Mouse (Mus musculus): ENCODE measurements around the gene Myo3a. TPM values are rescaled to one million over a fixed set of nuclear protein-coding genes. Genes with fewer than 3 reads are reported as not detected.

Myo3a gene
- total and polyA plus RNA-seq, 3 experiments, result not detected

- Histone ChIP-seq H3K4me1 (ENCODE audit: control insufficient read depth in 1 of 2, insufficient read depth in 2 of 2) (no peaks in the 10 kb centered on the region), H3K27ac (ENCODE audit: insufficient read depth, low read depth) (no peak overlapping the region), H3K9me3 (replicated peaks; ENCODE audit: low read length) (peaks cover 11% of the 10 kb centered on the region), H3K9ac (ENCODE audit: insufficient read depth, low read depth) (no peak overlapping the region), H3K36me3 (replicated peaks in 1 of 2; ENCODE audit: control insufficient read depth in 1 of 2, insufficient read depth in 1 of 2, low read length in 1 of 2) (no peaks in the 10 kb centered on the region), H3K27me3 (replicated peaks) (no peaks in the 10 kb centered on the region), H3K79me2 (replicated peaks; ENCODE audit: control insufficient read depth, extremely low read depth, insufficient read depth, poor library complexity, severe bottlenecking) (no peaks in the 10 kb centered on the region), H3K4me2 (ENCODE audit: insufficient read depth, low read depth, poor library complexity, severe bottlenecking) (no peak overlapping the region), H3K4me3 (replicated peaks in 1 of 3; ENCODE audit: low read depth in 2 of 3, low read length in 2 of 3, poor library complexity in 1 of 3) (no peak overlapping the region)
- dilution Hi-C loops (cut with MboI; ENCODE audit: extremely low pct_ligation_motif_present, extremely low pct_unique_long_range_greater_than_20kb, low sequenced_read_pairs) (no loop called here), in situ Hi-C loops (cut with MboI; ENCODE audit: low pct_ligation_motif_present, low pct_unique_long_range_greater_than_20kb, low sequenced_read_pairs) (no loop called here)
- TF ChIP-seq NELFE (IDR thresholded peaks at IDR 0.05; ENCODE audit: low read depth, low read length) (no peak), UBTF (IDR thresholded peaks at IDR 0.05; ENCODE audit: low read depth, low read length) (no peak), POLR2A (IDR thresholded peaks at IDR 0.05; ENCODE audit: low read depth, low read length) (no peak), RAD21 (IDR thresholded peaks at IDR 0.05; ENCODE audit: low read depth, low read length) (no peak), ETS1 (conservative IDR thresholded peaks at IDR 0.05; ENCODE audit: low read depth, low read length) (no peak), ZC3H11A (IDR thresholded peaks at IDR 0.05; ENCODE audit: low read depth, low read length) (no peak), RCOR1 (conservative IDR thresholded peaks at IDR 0.05; ENCODE audit: low read depth, low read length) (no peak), MXI1 (IDR thresholded peaks at IDR 0.05; ENCODE audit: low read depth, low read length) (no peak), NRF1 (IDR thresholded peaks at IDR 0.05; ENCODE audit: low read depth, low read length) (no peak), USF1 (IDR thresholded peaks at IDR 0.05; ENCODE audit: low read depth, low read length) (no peak), EP300 (IDR thresholded peaks at IDR 0.05; ENCODE audit: low read length) (no peak), HCFC1 (IDR thresholded peaks at IDR 0.05; ENCODE audit: low read depth, low read length) (no peak), MAZ (IDR thresholded peaks at IDR 0.05; ENCODE audit: low read depth, low read length) (no peak), SMC3 (IDR thresholded peaks at IDR 0.05; ENCODE audit: low read depth, low read length) (no peak), TCF12 (IDR thresholded peaks at IDR 0.05; ENCODE audit: low read depth, low read length) (no peak), JUND (conservative IDR thresholded peaks at IDR 0.05; ENCODE audit: low read depth, low read length) (no peak), GABPA (IDR thresholded peaks at IDR 0.05; ENCODE audit: insufficient replicate concordance, low read depth, low read length) (no peak)
- no peak for DNase-seq (ENCODE audit: extremely low read depth)
Observed at GRCm38 (mm10) chr2:22620534-22620933, 393.2 kb downstream of the Myo3a start.

GRCm38 (mm10) chr2:22620978-22621827, 393.9 kb downstream of the Myo3a start:
- no peak for DNase-seq (ENCODE audit: extremely low read depth)
- Histone ChIP-seq H3K9ac (ENCODE audit: insufficient read depth, low read depth) (no peak overlapping the region), H3K4me2 (ENCODE audit: insufficient read depth, low read depth, poor library complexity, severe bottlenecking) (no peak overlapping the region), H3K79me2 (replicated peaks; ENCODE audit: control insufficient read depth, extremely low read depth, insufficient read depth, poor library complexity, severe bottlenecking) (no peaks in the 10 kb centered on the region), H3K27me3 (replicated peaks) (no peaks in the 10 kb centered on the region), H3K36me3 (replicated peaks in 1 of 2; ENCODE audit: control insufficient read depth in 1 of 2, insufficient read depth in 1 of 2, low read length in 1 of 2) (no peaks in the 10 kb centered on the region), H3K4me1 (ENCODE audit: control insufficient read depth in 1 of 2, insufficient read depth in 2 of 2) (no peaks in the 10 kb centered on the region), H3K27ac (ENCODE audit: insufficient read depth, low read depth) (no peak overlapping the region), H3K9me3 (replicated peaks; ENCODE audit: low read length) (peaks cover 11% of the 10 kb centered on the region), H3K4me3 (replicated peaks in 1 of 3; ENCODE audit: low read depth in 2 of 3, low read length in 2 of 3, poor library complexity in 1 of 3) (no peak overlapping the region)
- TF ChIP-seq JUND (conservative IDR thresholded peaks at IDR 0.05; ENCODE audit: low read depth, low read length) (no peak), CTCF (conservative IDR thresholded peaks at IDR 0.05 in 1 of 2, IDR thresholded peaks at IDR 0.05 in 1 of 2; ENCODE audit: low read depth in 2 of 2, low read length in 2 of 2) (no peak), MXI1 (IDR thresholded peaks at IDR 0.05; ENCODE audit: low read depth, low read length) (no peak), ZC3H11A (IDR thresholded peaks at IDR 0.05; ENCODE audit: low read depth, low read length) (no peak), POLR2A (IDR thresholded peaks at IDR 0.05; ENCODE audit: low read depth, low read length) (no peak), UBTF (IDR thresholded peaks at IDR 0.05; ENCODE audit: low read depth, low read length) (no peak), NELFE (IDR thresholded peaks at IDR 0.05; ENCODE audit: low read depth, low read length) (no peak), NRF1 (IDR thresholded peaks at IDR 0.05; ENCODE audit: low read depth, low read length) (no peak), MAX (IDR thresholded peaks at IDR 0.05; ENCODE audit: low read length) (no peak), IRF4 (IDR thresholded peaks at IDR 0.05; ENCODE audit: low read depth, low read length) (no peak), RAD21 (IDR thresholded peaks at IDR 0.05; ENCODE audit: low read depth, low read length) (no peak), POLR2AphosphoS2 (IDR thresholded peaks at IDR 0.05; ENCODE audit: low read depth, low read length) (no peak), ELF1 (IDR thresholded peaks at IDR 0.05; ENCODE audit: low read depth, low read length) (no peak)
- in situ Hi-C loops (cut with MboI; ENCODE audit: low pct_ligation_motif_present, low pct_unique_long_range_greater_than_20kb, low sequenced_read_pairs) (no loop called here), dilution Hi-C loops (cut with MboI; ENCODE audit: extremely low pct_ligation_motif_present, extremely low pct_unique_long_range_greater_than_20kb, low sequenced_read_pairs) (no loop called here)
